Mouse (Mus musculus) heart, embryonic 12.5 days (tissue): ENCODE data around the gene Olfr645. TPM values are rescaled to one million over a fixed set of nuclear protein-coding genes. Genes with fewer than 3 reads are reported as not detected.

Source experiments
- polyA plus RNA-seq: library from polyadenylated mRNA; unstranded; fragments of >200 nt; fragmentation: Nextera tagmentation; extraction: Ambion mirVana; gene quantifications from 2 replicates; pipeline ENCODE4 v1.2.1, GENCODE M21; 2016

The Olfr645 gene
- polyA plus RNA-seq, 1 experiment from 2014 or later, result not detected

Other genes starting within 250 kb of the Olfr645 start
- gene Hbb-bh2, start 244.9 kb downstream of the Olfr645 start, polyA plus RNA-seq, result 0.50 and 0.56 TPM in 2 replicates
- gene Hbb-bh1, start 242.3 kb downstream of the Olfr645 start, polyA plus RNA-seq, result 2,015 and 2,280 TPM in 2 replicates
- gene Hbb-y, start 232.2 kb downstream of the Olfr645 start, polyA plus RNA-seq, result 31,254 and 35,001 TPM in 2 replicates
- not detected in 2 replicates for gene Olfr66, start 199.2 kb downstream of the Olfr645 start, polyA plus RNA-seq
- not detected in 2 replicates for gene Olfr64, start 191.0 kb downstream of the Olfr645 start, polyA plus RNA-seq
- not detected in 2 replicates for gene Olfr65, start 182.0 kb downstream of the Olfr645 start, polyA plus RNA-seq
- not detected in 2 replicates for gene Olfr631, start 156.6 kb downstream of the Olfr645 start, polyA plus RNA-seq
- gene Olfr632, start 151.1 kb downstream of the Olfr645 start, polyA plus RNA-seq, result not detected in 2 replicates
- not detected in 2 replicates for gene Olfr633, start 141.0 kb downstream of the Olfr645 start, polyA plus RNA-seq
- not detected in 2 replicates for gene Olfr635, start 114.3 kb downstream of the Olfr645 start, polyA plus RNA-seq
- gene Olfr638, start 86.7 kb downstream of the Olfr645 start, polyA plus RNA-seq, result 0.18 TPM in 1 of 2 replicates, not detected in the other
- gene Olfr639, start 68.2 kb downstream of the Olfr645 start, polyA plus RNA-seq, result 0.03 and 0.04 TPM in 2 replicates
- not detected in 2 replicates for gene Olfr640, start 59.9 kb downstream of the Olfr645 start, polyA plus RNA-seq
- gene Olfr641, start 50.0 kb downstream of the Olfr645 start, polyA plus RNA-seq, result not detected in 2 replicates
- not detected in 2 replicates for gene Olfr642, start 32.8 kb downstream of the Olfr645 start, polyA plus RNA-seq
- not detected in 2 replicates for gene 4930516K23Rik, start 24.0 kb downstream of the Olfr645 start, polyA plus RNA-seq
- not detected in 2 replicates for gene Olfr644, start 13.6 kb downstream of the Olfr645 start, polyA plus RNA-seq
- not detected in 2 replicates for gene Olfr646, start 19.4 kb upstream of the Olfr645 start, polyA plus RNA-seq
- gene Ubqln5, start 44.4 kb upstream of the Olfr645 start, polyA plus RNA-seq, result not detected in 2 replicates
- not detected in 2 replicates for gene Olfr643, start 51.9 kb upstream of the Olfr645 start, polyA plus RNA-seq
- not detected in 2 replicates for gene Ubqln3, start 57.8 kb upstream of the Olfr645 start, polyA plus RNA-seq
- gene Ubqlnl, start 65.1 kb upstream of the Olfr645 start, polyA plus RNA-seq, result not detected in 2 replicates
- not detected in 2 replicates for gene Olfm5, start 79.4 kb upstream of the Olfr645 start, polyA plus RNA-seq
- gene Olfr648, start 97.9 kb upstream of the Olfr645 start, polyA plus RNA-seq, result 0.28 and 0.32 TPM in 2 replicates
- gene Olfr649, start 110.5 kb upstream of the Olfr645 start, polyA plus RNA-seq, result not detected in 2 replicates
- 7.6 and 7.7 TPM in 2 replicates for gene Trim6, start 133.3 kb upstream of the Olfr645 start, polyA plus RNA-seq
- gene Trim34a, start 159.0 kb upstream of the Olfr645 start, polyA plus RNA-seq, result 2.4 TPM in 2 replicates
- gene Trim5, start 202.6 kb upstream of the Olfr645 start, polyA plus RNA-seq, result 0.53 and 0.64 TPM in 2 replicates
- gene Trim12a, start 230.0 kb upstream of the Olfr645 start, polyA plus RNA-seq, result 10.0 and 11.8 TPM in 2 replicates
- 0.17 TPM in 1 of 2 replicates, not detected in the other for gene Trim34b, start 244.0 kb upstream of the Olfr645 start, polyA plus RNA-seq